In the genomic region with DNA sequence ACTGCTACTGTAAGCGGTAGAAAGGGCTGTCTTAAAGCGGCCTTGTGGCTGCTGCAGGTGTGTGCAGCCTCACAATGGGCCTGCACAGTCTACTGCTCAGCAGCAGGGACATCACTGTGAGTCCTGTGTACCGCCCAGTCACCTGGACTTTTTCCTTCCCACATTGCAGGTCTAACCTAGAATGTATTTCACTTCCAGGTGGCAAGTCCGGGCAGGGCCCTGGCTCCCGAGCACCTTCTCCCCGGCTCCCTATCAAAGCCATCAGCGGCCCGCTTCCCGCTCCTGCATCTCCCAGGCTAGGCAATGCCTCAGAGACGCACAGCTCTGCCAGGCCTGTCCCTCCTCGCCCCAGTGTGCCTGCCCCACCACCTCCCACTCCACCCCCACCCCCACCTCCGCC, we compare ENCODE assay signal across 8 mouse cellular contexts. TPM values are rescaled to one million over a fixed set of nuclear protein-coding genes. Genes with fewer than 3 reads are reported as not detected.
DNase-seq lines count a peak whose midpoint lies in the region; ATAC-seq lines count a peak whose summit lies in the region.

No protein-coding gene starts in this region.

- no peaks in the 10 kb centered on the region for H3K9me3 ChIP-seq in liver, embryonic 11.5 days (ENCODE audit: control insufficient read depth, low read length)
- H3K9me3 ChIP-seq in embryonic facial prominence, embryonic 10.5 days = no peaks in the 10 kb centered on the region
- H3K9me3 ChIP-seq in hindbrain, embryonic 13.5 days = no peaks in the 10 kb centered on the region
- no peaks in the 10 kb centered on the region for H3K9me3 ChIP-seq in midbrain, embryonic 16.5 days (replicated peaks; ENCODE audit: control insufficient read depth, low read length, poor library complexity, severe bottlenecking)

- no peaks in the 10 kb centered on the region for H3K4me1 ChIP-seq in liver, embryonic 11.5 days (replicated peaks; ENCODE audit: control insufficient read depth, insufficient read depth, low read length)
- peaks cover 16% of the 10 kb centered on the region for H3K4me1 ChIP-seq in embryonic facial prominence, embryonic 10.5 days
- peaks cover 17% of the 10 kb centered on the region for H3K4me1 ChIP-seq in hindbrain, embryonic 13.5 days (replicated peaks)
- peaks cover 8% of the 10 kb centered on the region; the same call in 1 of the 2 replicates for H3K4me1 ChIP-seq in midbrain, embryonic 16.5 days (ENCODE audit: control insufficient read depth, insufficient read depth, low read length)

- 30% methylated on average over 11 of the region's 12 CpGs for WGBS in liver, embryonic 11.5 days
- 14% methylated on average over 12 of the region's 12 CpGs for whole genome bisulfite sequencing in embryonic facial prominence, embryonic 10.5 days
- WGBS in hindbrain, embryonic 13.5 days = 16% methylated on average over 12 of the region's 12 CpGs
- 19% methylated on average over 11 of the region's 12 CpGs for WGBS in midbrain, embryonic 16.5 days

- no peak overlapping the region for H3K27ac ChIP-seq in liver, embryonic 11.5 days (ENCODE audit: low read depth, low read length)
- H3K27ac ChIP-seq in embryonic facial prominence, embryonic 10.5 days (replicated peaks) = peak overlapping the region; percentile 71
- no peak overlapping the region for H3K27ac ChIP-seq in hindbrain, embryonic 13.5 days
- no peak overlapping the region for H3K27ac ChIP-seq in midbrain, embryonic 16.5 days (ENCODE audit: low read length)

- peak overlapping the region; percentile 60 for H3K4me2 ChIP-seq in liver, embryonic 11.5 days
- peak overlapping the region; percentile 53 for H3K4me2 ChIP-seq in hindbrain, embryonic 13.5 days
- peak overlapping the region; percentile 49 for H3K4me2 ChIP-seq in midbrain, embryonic 16.5 days (ENCODE audit: low read length)

- H3K36me3 ChIP-seq in liver, embryonic 11.5 days (ENCODE audit: control insufficient read depth, insufficient read depth, low read length) = no peaks in the 10 kb centered on the region
- no peaks in the 10 kb centered on the region for H3K36me3 ChIP-seq in embryonic facial prominence, embryonic 10.5 days (replicated peaks)
- no peaks in the 10 kb centered on the region for H3K36me3 ChIP-seq in hindbrain, embryonic 13.5 days
- H3K36me3 ChIP-seq in midbrain, embryonic 16.5 days (ENCODE audit: control insufficient read depth, insufficient read depth, low read length) = no peaks in the 10 kb centered on the region

- ATAC-seq in liver, embryonic 11.5 days (replicated peaks; ENCODE audit: low FRiP score) = no peak
- ATAC-seq in hindbrain, embryonic 13.5 days (ENCODE audit: low FRiP score) = peak; percentile 60
- ATAC-seq in midbrain, embryonic 16.5 days = peak; percentile 67

- H3K9ac ChIP-seq in liver, embryonic 11.5 days (ENCODE audit: low read depth, low read length) = no peak overlapping the region
- H3K9ac ChIP-seq in hindbrain, embryonic 13.5 days = peak overlapping the region; percentile 65
- H3K9ac ChIP-seq in midbrain, embryonic 16.5 days (ENCODE audit: low read depth, low read length) = peak overlapping the region; percentile 20; the same call in 1 of the 2 replicates

- peaks cover 23% of the 10 kb centered on the region for H3K27me3 ChIP-seq in liver, embryonic 11.5 days (replicated peaks; ENCODE audit: control insufficient read depth, insufficient read depth, low read length)
- peaks cover 40% of the 10 kb centered on the region for H3K27me3 ChIP-seq in embryonic facial prominence, embryonic 10.5 days (replicated peaks; ENCODE audit: low read depth, poor library complexity, severe bottlenecking)
- H3K27me3 ChIP-seq in hindbrain, embryonic 13.5 days = peaks cover 18% of the 10 kb centered on the region; the same call in 1 of the 2 replicates
- no peaks in the 10 kb centered on the region for H3K27me3 ChIP-seq in midbrain, embryonic 16.5 days (ENCODE audit: control insufficient read depth, insufficient read depth, low read depth, low read length)

- H3K4me3 ChIP-seq in liver, embryonic 11.5 days (ENCODE audit: low read depth, low read length) = peak overlapping the region; percentile 37
- H3K4me3 ChIP-seq in embryonic facial prominence, embryonic 10.5 days = peak overlapping the region; percentile 59
- peak overlapping the region; percentile 29 for H3K4me3 ChIP-seq in hindbrain, embryonic 13.5 days
- H3K4me3 ChIP-seq in midbrain, embryonic 16.5 days (ENCODE audit: low read depth, low read length) = peak overlapping the region; percentile 14; the same call in 1 of the 2 replicates

- DNase-seq in liver, embryonic 11.5 days (ENCODE audit: low spot score) = no peak
- DNase-seq in liver = no peak
- peak; percentile 38 for DNase-seq in embryonic facial prominence, embryonic 10.5 days (ENCODE audit: low spot score)
- DNase-seq in frontal cortex, adult 2 months (ENCODE audit: extremely low spot score in 1 of 2, low spot score in 1 of 2) = no peak
- DNase-seq in gastrocnemius, postnatal 36 days = no peak
- no peak for DNase-seq in cerebellum, adult 11-12 months

- intact Hi-C loops in gastrocnemius, postnatal 36 days (cut with DNase I) = no loop called here

RNA-seq across cellular contexts. Expression of gene Wipf3, which starts 55.6 kb away (rescaled TPM):
- 0.26 and 0.47 TPM in 2 replicates for polyA plus RNA-seq in liver, embryonic 11.5 days (2014; fragmentation: Nextera tagmentation; extraction: Ambion mirVana)
- 1.1 and 1.4 TPM in 2 replicates for polyA plus RNA-seq in embryonic facial prominence, embryonic 10.5 days (2016; fragmentation: Nextera tagmentation; extraction: Ambion mirVana)
- 3.2 and 3.5 TPM in 2 replicates for polyA plus RNA-seq in hindbrain, embryonic 13.5 days (2015; fragmentation: Nextera tagmentation; extraction: Ambion mirVana)
- polyA plus RNA-seq in midbrain, embryonic 16.5 days (2015; fragmentation: Nextera tagmentation; extraction: Ambion mirVana) = 3.6 and 5.0 TPM in 2 replicates
- 81.9 and 82.1 TPM in 2 replicates for polyA plus RNA-seq in frontal cortex, adult 2 months (2012; rRNA removed)
- total RNA-seq in gastrocnemius, postnatal 36 days (2021) = 10 to 100 TPM; 15.5 to 16.0 TPM

Comparison
In these comparisons a context has a peak if more than half of its experiments do, and no peak if none do; other contexts are left out.
1. RNA of gene Wipf3, which starts 55.6 kb away (polyA plus RNA-seq): 81.9 to 82.1 TPM in frontal cortex, adult 2 months; 3.6 to 5.0 TPM in midbrain, embryonic 16.5 days, 3.2 to 3.5 TPM in hindbrain, embryonic 13.5 days, 1.1 to 1.4 TPM in embryonic facial prominence, embryonic 10.5 days and 0.26 to 0.47 TPM in liver, embryonic 11.5 days; every median in the first group is over 10 times any median in the second.
2. Peak in every context shown above with its lines, with median percentiles within 50 percentile points of each other: H3K4me2 ChIP-seq and H3K4me3 ChIP-seq.